Mouse (Mus musculus): ENCODE measurements around the gene 4930550C14Rik. TPM values are rescaled to one million over a fixed set of nuclear protein-coding genes. Genes with fewer than 3 reads are reported as not detected.
A peak's percentile ranks its signal among the peaks of the same experiment; 100 is the strongest.

Gene 4930550C14Rik
- 0.31 TPM in 1 of 2 replicates, not detected in the other for polyA plus RNA-seq (2014; fragmentation: Nextera tagmentation; extraction: Ambion mirVana)

DNA sequence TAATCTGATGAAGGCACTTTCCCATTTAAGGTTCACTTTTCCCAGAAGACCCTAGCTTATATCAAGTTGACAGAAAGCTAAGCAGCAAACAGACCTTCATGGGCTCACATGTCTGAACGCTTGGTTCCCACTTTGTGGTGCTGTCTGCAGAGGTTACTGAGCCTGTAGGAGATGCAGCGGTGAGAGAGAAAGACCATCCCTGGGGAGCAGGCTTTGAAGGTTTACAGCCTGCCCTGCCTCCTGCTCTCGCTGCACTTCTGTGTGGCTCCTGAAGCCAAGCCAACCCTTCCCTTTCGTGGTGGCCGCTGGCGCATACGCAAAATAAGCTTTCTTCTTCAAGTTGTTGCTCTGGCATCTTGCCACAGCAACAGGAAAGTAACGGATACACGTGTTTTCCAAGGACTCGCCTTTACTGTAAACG, at the start of gene 4930550C14Rik:
Gene 4930550C14Rik, plus strand, starts transcription at position 35 of the 421 bp plus-strand sequence.
- H3K27me3 ChIP-seq (ENCODE audit: control insufficient read depth, insufficient read depth, low read length), result no peaks in the 10 kb centered on the region
- peak within 1 kb of the TSS; percentile 48 for H3K27ac ChIP-seq
- peaks cover 27% of the 10 kb centered on the region for H3K4me1 ChIP-seq (replicated peaks; ENCODE audit: control insufficient read depth, insufficient read depth, low read length)
- H3K4me3 ChIP-seq (replicated peaks; ENCODE audit: low read length), result no peak within 1 kb of the TSS
- no peak within 1 kb of the TSS for H3K9ac ChIP-seq
- 22% methylated on average over 11 of the region's 11 CpGs for WGBS
- ATAC-seq (ENCODE audit: low FRiP score) (no peak), DNase-seq (ENCODE audit: low spot score) (peak; percentile 28)
- no peaks in the 10 kb centered on the region for H3K9me3 ChIP-seq (ENCODE audit: control insufficient read depth, low read length)
- H3K36me3 ChIP-seq (replicated peaks; ENCODE audit: control insufficient read depth, insufficient read depth), result no peaks in the 10 kb centered on the region
- peak within 1 kb of the TSS; percentile 38 for H3K4me2 ChIP-seq (replicated peaks)

DNA sequence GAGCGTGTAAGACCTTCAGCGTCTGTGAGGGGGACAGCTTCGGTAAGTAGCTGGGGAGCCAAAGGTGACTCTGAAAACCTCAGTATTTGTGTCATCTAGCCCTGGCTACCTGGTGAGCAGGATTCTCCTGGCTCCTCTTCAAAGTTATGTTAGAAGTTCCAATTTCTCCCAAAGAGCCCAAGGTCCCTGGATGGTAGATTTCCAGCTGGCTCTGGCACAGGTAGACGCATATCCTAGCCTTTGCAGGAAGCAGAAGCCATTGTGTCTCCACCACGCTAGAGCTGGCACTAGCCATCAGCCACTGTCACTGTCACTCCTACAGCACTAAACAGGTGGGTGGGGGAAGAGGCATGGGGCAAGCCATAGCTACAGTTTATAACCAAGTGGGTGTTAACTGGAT, 49.0 kb upstream of the 4930550C14Rik start:
- no peak overlapping the region for H3K9ac ChIP-seq
- no peaks in the 10 kb centered on the region for H3K27me3 ChIP-seq (ENCODE audit: control insufficient read depth, insufficient read depth, low read length)
- no peak overlapping the region for H3K4me3 ChIP-seq (replicated peaks; ENCODE audit: low read length)
- no peaks in the 10 kb centered on the region for H3K9me3 ChIP-seq (ENCODE audit: control insufficient read depth, low read length)
- ATAC-seq (ENCODE audit: low FRiP score) (no peak), DNase-seq (ENCODE audit: low spot score) (no peak)
- no peaks in the 10 kb centered on the region for H3K4me1 ChIP-seq (replicated peaks; ENCODE audit: control insufficient read depth, insufficient read depth, low read length)
- no peak overlapping the region for H3K27ac ChIP-seq
- WGBS, result 88% methylated on average over 5 of the region's 5 CpGs
- H3K36me3 ChIP-seq (replicated peaks; ENCODE audit: control insufficient read depth, insufficient read depth), result no peaks in the 10 kb centered on the region
- no peak overlapping the region for H3K4me2 ChIP-seq (replicated peaks)

DNA sequence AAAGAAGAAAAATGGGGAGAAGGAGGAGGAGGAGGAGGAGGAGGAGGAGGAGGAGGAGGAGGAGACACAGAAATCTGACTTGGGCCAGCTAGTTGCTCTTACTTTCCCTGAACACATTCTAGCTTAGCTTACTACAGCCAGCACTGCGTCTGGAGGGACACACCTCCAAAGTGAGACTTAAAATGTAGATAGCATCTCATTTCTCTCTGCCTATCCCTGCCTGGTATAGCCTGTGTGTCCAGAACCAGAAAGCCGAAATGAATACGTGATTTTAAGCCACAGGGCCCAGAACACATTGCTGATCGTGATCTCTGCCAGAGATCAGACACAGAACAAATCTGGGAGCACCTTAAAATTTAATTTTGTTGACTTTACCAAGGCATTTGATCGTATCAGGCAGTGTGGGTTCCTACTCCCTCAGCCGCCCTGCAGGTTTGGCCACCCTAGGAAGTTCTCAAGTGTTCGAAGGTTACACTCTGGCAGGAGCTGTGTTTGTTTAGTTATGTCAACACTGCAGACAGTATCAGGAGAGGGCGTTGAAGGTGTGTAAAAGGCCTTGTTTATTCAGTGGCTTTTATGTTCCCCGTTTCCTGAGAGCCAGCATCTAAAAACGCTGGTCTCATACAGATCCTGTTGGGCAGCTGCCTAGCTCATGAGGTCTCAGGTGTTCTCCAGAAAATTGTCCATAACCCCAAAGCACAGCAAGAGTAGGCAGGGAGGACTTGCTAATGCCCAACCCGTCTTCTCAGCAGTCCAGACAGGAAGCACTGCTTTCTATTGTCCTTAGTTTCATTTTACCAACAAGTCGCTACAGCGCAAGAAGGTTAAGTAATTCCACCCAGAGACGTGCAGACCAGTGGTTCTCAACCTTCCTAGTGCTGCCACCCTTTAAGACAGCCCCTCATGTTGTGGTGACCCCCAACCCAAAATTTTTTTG, 45.6 kb upstream of the 4930550C14Rik start:
- H3K9ac ChIP-seq, result no peak overlapping the region
- H3K27ac ChIP-seq, result no peak overlapping the region
- no peak for ATAC-seq (ENCODE audit: low FRiP score)
- no peak overlapping the region for H3K4me2 ChIP-seq (replicated peaks)
- H3K4me1 ChIP-seq (replicated peaks; ENCODE audit: control insufficient read depth, insufficient read depth, low read length), result no peaks in the 10 kb centered on the region
- H3K36me3 ChIP-seq (replicated peaks; ENCODE audit: control insufficient read depth, insufficient read depth), result no peaks in the 10 kb centered on the region
- H3K9me3 ChIP-seq (ENCODE audit: control insufficient read depth, low read length), result no peaks in the 10 kb centered on the region
- DNase-seq (ENCODE audit: low spot score), result no peak
- 77% methylated on average over 14 of the region's 14 CpGs for WGBS
- no peaks in the 10 kb centered on the region for H3K27me3 ChIP-seq (ENCODE audit: control insufficient read depth, insufficient read depth, low read length)
- no peak overlapping the region for H3K4me3 ChIP-seq (replicated peaks; ENCODE audit: low read length)

DNA sequence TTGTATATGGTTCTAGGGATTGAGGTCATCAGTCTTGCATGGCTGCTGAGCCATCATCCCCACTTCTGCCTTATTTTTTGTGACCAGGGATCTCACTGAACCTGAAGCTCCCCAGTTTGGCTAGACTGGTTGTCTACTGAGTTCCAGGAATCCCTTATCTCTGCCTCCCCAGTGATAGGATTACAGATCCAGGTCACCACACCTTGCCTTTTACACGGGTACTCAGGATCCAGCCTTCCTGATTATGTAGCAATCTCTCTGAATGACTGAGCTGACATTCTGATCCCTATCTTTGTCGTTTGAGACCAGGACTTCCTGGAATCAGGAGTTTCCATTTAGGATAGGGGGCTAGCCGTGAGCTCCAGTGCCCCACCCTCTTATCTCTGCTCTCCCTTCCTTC, 30.8 kb upstream of the 4930550C14Rik start:
- Histone ChIP-seq H3K4me1 (replicated peaks; ENCODE audit: control insufficient read depth, insufficient read depth, low read length) (no peaks in the 10 kb centered on the region), H3K4me3 (replicated peaks; ENCODE audit: low read length) (no peak overlapping the region), H3K9ac (no peak overlapping the region), H3K27ac (no peak overlapping the region), H3K27me3 (ENCODE audit: control insufficient read depth, insufficient read depth, low read length) (no peaks in the 10 kb centered on the region), H3K36me3 (replicated peaks; ENCODE audit: control insufficient read depth, insufficient read depth) (no peaks in the 10 kb centered on the region), H3K4me2 (replicated peaks) (no peak overlapping the region), H3K9me3 (ENCODE audit: control insufficient read depth, low read length) (no peaks in the 10 kb centered on the region)
- 90% methylated on average over 3 of the region's 3 CpGs for WGBS
- ATAC-seq (ENCODE audit: low FRiP score) (no peak), DNase-seq (ENCODE audit: low spot score) (no peak)

DNA sequence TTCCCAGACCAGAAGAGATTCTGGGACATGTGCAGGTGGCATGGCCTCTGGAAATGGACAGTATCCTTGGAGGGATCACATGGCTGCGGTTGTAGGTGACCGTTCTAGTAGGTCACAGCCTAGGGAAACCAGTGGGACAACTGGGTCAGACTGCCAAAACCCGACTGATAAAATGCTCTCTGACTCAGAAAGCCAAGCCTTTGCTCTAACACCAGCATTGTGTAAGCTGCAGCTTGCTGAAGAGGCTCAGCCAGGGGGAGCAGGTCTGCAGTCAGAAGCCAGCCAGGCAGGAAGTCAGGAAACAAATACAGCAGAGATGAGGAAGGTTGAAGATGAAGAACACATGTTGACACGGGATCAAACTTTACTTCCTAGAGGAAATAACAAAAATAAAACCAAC, 26.2 kb upstream of the 4930550C14Rik start:
- Histone ChIP-seq H3K36me3 (replicated peaks; ENCODE audit: control insufficient read depth, insufficient read depth) (no peaks in the 10 kb centered on the region), H3K9ac (no peak overlapping the region), H3K27me3 (ENCODE audit: control insufficient read depth, insufficient read depth, low read length) (no peaks in the 10 kb centered on the region), H3K4me1 (replicated peaks; ENCODE audit: control insufficient read depth, insufficient read depth, low read length) (no peaks in the 10 kb centered on the region), H3K9me3 (ENCODE audit: control insufficient read depth, low read length) (no peaks in the 10 kb centered on the region), H3K4me2 (replicated peaks) (no peak overlapping the region), H3K4me3 (replicated peaks; ENCODE audit: low read length) (no peak overlapping the region), H3K27ac (no peak overlapping the region)
- ATAC-seq (ENCODE audit: low FRiP score), result no peak
- WGBS, result 70% methylated on average over 4 of the region's 4 CpGs
- no peak for DNase-seq (ENCODE audit: low spot score)

DNA sequence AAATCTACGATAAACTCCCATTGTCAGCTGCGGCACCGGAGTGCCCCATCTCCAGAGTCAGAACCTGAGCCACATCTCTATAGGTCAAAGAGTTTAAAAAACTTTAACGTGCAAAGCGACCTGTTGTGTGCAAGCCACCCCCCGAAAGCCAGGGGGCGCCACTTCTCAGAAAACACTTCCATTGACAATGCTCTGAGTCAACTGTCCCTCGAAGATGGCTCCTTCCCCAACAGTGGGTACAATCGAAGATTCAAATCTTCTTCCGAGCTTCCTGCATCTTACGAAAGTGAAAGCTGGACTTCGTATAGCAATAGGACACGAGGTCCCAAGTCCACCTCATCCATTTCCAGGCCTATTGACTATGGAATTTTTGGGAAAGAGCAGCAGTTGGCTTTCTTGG, 25.3 kb upstream of the 4930550C14Rik start:
- H3K27me3 ChIP-seq (ENCODE audit: control insufficient read depth, insufficient read depth, low read length), result no peaks in the 10 kb centered on the region
- H3K4me1 ChIP-seq (replicated peaks; ENCODE audit: control insufficient read depth, insufficient read depth, low read length), result no peaks in the 10 kb centered on the region
- WGBS, result 84% methylated on average over 13 of the region's 13 CpGs
- H3K36me3 ChIP-seq (replicated peaks; ENCODE audit: control insufficient read depth, insufficient read depth), result no peaks in the 10 kb centered on the region
- H3K9ac ChIP-seq, result no peak overlapping the region
- H3K4me3 ChIP-seq (replicated peaks; ENCODE audit: low read length), result no peak overlapping the region
- no peaks in the 10 kb centered on the region for H3K9me3 ChIP-seq (ENCODE audit: control insufficient read depth, low read length)
- DNase-seq (ENCODE audit: low spot score) (no peak), ATAC-seq (ENCODE audit: low FRiP score) (no peak)
- H3K27ac ChIP-seq, result no peak overlapping the region
- H3K4me2 ChIP-seq (replicated peaks), result no peak overlapping the region

DNA sequence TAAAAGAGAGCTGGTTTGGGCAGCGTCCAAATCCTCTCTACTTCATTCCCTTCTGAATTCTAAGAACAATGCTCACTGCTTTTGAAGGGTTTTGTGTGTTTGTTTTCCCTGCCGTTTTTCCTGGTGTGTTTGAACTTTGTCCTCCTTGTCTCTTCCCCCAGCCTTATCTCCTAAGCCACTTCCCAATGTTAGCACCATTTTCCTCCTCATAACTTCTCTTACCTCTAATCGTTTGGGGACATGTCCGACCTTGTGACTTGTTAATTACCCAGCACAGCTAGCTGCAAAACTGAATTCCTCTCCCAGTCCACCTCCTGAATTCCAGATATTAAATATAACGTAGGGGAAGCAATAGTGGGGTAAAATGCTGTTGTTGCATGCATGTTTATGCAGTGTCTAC, 24.5 kb upstream of the 4930550C14Rik start:
- Histone ChIP-seq H3K4me2 (replicated peaks) (no peak overlapping the region), H3K27me3 (ENCODE audit: control insufficient read depth, insufficient read depth, low read length) (no peaks in the 10 kb centered on the region), H3K4me3 (replicated peaks; ENCODE audit: low read length) (no peak overlapping the region), H3K36me3 (replicated peaks; ENCODE audit: control insufficient read depth, insufficient read depth) (no peaks in the 10 kb centered on the region), H3K9ac (no peak overlapping the region), H3K4me1 (replicated peaks; ENCODE audit: control insufficient read depth, insufficient read depth, low read length) (no peaks in the 10 kb centered on the region), H3K9me3 (ENCODE audit: control insufficient read depth, low read length) (no peaks in the 10 kb centered on the region), H3K27ac (no peak overlapping the region)
- 73% methylated on average over 5 of the region's 5 CpGs for WGBS
- no peak for DNase-seq (ENCODE audit: low spot score)
- no peak for ATAC-seq (ENCODE audit: low FRiP score)

DNA sequence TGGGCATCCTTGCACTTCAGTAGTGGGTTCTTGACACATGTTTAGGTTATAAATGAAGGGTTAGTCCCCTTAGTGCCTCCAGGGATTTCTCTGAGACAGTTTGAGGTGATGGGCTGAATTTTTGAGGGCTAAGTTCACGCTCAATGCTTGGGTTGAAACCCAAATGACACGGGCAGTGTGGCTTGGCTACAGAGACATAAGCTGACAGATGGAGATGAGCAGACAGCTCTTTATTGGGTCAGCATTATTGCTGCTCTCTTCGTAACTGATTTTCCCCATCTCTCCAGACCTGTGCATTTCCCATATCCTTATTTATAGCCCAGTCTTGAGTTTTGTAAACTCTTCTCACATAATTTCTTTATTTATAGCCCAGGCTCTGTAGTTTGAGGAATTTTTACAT, 24.0 kb upstream of the 4930550C14Rik start:
- Histone ChIP-seq H3K9me3 (ENCODE audit: control insufficient read depth, low read length) (no peaks in the 10 kb centered on the region), H3K4me1 (replicated peaks; ENCODE audit: control insufficient read depth, insufficient read depth, low read length) (no peaks in the 10 kb centered on the region), H3K4me2 (replicated peaks) (no peak overlapping the region), H3K27me3 (ENCODE audit: control insufficient read depth, insufficient read depth, low read length) (no peaks in the 10 kb centered on the region), H3K36me3 (replicated peaks; ENCODE audit: control insufficient read depth, insufficient read depth) (no peaks in the 10 kb centered on the region), H3K4me3 (replicated peaks; ENCODE audit: low read length) (no peak overlapping the region), H3K27ac (no peak overlapping the region), H3K9ac (no peak overlapping the region)
- ATAC-seq (ENCODE audit: low FRiP score) (no peak), DNase-seq (ENCODE audit: low spot score) (no peak)
- 79% methylated on average over 3 of the region's 3 CpGs for WGBS

DNA sequence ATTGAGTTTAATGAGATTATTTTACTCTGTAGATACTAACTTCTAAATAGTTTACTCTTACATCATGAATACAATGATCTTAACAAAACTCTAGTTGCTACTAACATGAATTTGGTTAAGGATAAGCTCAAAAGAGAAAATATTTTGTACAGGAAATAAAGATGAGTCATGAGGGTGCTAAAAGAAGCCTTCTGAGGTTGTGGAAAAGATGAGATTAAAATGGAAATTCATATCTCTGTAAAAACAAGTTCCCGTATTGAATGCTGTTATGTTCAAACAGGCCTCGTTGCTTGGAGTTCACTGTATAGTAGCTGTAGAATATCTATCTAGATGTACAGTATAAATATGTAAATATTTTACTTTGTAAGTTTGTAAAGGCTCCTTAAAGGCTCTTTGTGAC, 21.5 kb upstream of the 4930550C14Rik start:
- no peaks in the 10 kb centered on the region for H3K9me3 ChIP-seq (ENCODE audit: control insufficient read depth, low read length)
- no peak overlapping the region for H3K9ac ChIP-seq
- H3K36me3 ChIP-seq (replicated peaks; ENCODE audit: control insufficient read depth, insufficient read depth), result no peaks in the 10 kb centered on the region
- no peak overlapping the region for H3K4me3 ChIP-seq (replicated peaks; ENCODE audit: low read length)
- no peaks in the 10 kb centered on the region for H3K27me3 ChIP-seq (ENCODE audit: control insufficient read depth, insufficient read depth, low read length)
- no peak for ATAC-seq (ENCODE audit: low FRiP score)
- H3K27ac ChIP-seq, result no peak overlapping the region
- DNase-seq (ENCODE audit: low spot score), result no peak
- 97% methylated on average over 2 of the region's 2 CpGs for whole genome bisulfite sequencing
- H3K4me1 ChIP-seq (replicated peaks; ENCODE audit: control insufficient read depth, insufficient read depth, low read length), result 0 out of 2 replicates have a peak, but pooled peaks cover 5% of the 10 kb centered on the region
- no peak overlapping the region for H3K4me2 ChIP-seq (replicated peaks)
